Mouse (Mus musculus) thymus, postnatal 4 days (tissue): ENCODE measurements around the gene Crybg2.
A peak's percentile ranks its signal among the peaks of the same experiment; 100 is the strongest.

Experiments used
- DNase-seq: peaks from one replicate; pipeline ENCODE4 v3.0.0; 2021

Crybg2 gene

GRCm38 (mm10) chr4:134060135-134060865 is at the start of gene Crybg2:
Crybg2 (plus strand) TSS chr4:134060815.
- no peak for DNase-seq

GRCm38 (mm10) chr4:134011450-134012414 is 48.9 kb upstream of the Crybg2 start:
- DNase-seq, result no peak

GRCm38 (mm10) chr4:134012858-134013528 is 47.6 kb upstream of the Crybg2 start:
- DNase-seq, result peak; percentile 69

GRCm38 (mm10) chr4:134016208-134016607 is 44.4 kb upstream of the Crybg2 start:
- DNase-seq, result no peak

- DNase-seq, result no peak
Observed at GRCm38 (mm10) chr4:134016767-134017166, 43.8 kb upstream of the Crybg2 start.

- DNase-seq, result no peak
Observed at GRCm38 (mm10) chr4:134017201-134017865, 43.3 kb upstream of the Crybg2 start.

GRCm38 (mm10) chr4:134018038-134018778 is 42.4 kb upstream of the Crybg2 start:
- peak; percentile 35 for DNase-seq

- DNase-seq, result no peak
Observed at GRCm38 (mm10) chr4:134018779-134019145, 41.9 kb upstream of the Crybg2 start, which contains the start of gene Lin28a. Lin28a (minus strand) TSS chr4:134018841.

- DNase-seq, result no peak
Observed at GRCm38 (mm10) chr4:134019210-134019609, 41.4 kb upstream of the Crybg2 start.

GRCm38 (mm10) chr4:134019641-134020351 is 40.8 kb upstream of the Crybg2 start:
- DNase-seq, result no peak

- DNase-seq, result peak; percentile 77
Observed at GRCm38 (mm10) chr4:134020621-134021020, 40.0 kb upstream of the Crybg2 start.

- DNase-seq, result no peak
Observed at GRCm38 (mm10) chr4:134025802-134026201, 34.8 kb upstream of the Crybg2 start.

GRCm38 (mm10) chr4:134035953-134036352 is 24.7 kb upstream of the Crybg2 start:
- DNase-seq, result peak; percentile 93

GRCm38 (mm10) chr4:134041317-134042123 is 19.1 kb upstream of the Crybg2 start:
- DNase-seq, result peak; percentile 30

GRCm38 (mm10) chr4:134043041-134043440 is 17.6 kb upstream of the Crybg2 start:
- peak; percentile 50 for DNase-seq

GRCm38 (mm10) chr4:134047648-134048047 is 13.0 kb upstream of the Crybg2 start:
- DNase-seq, result no peak

- no peak for DNase-seq
Observed at GRCm38 (mm10) chr4:134051912-134052311, 8.7 kb upstream of the Crybg2 start.

- peak; percentile 54 for DNase-seq
Observed at GRCm38 (mm10) chr4:134052560-134052959, 8.1 kb upstream of the Crybg2 start.

GRCm38 (mm10) chr4:134053538-134053937 is 7.1 kb upstream of the Crybg2 start, which contains the start of gene Zfp683:
Zfp683 (plus strand) TSS chr4:134053838.
- DNase-seq, result no peak

GRCm38 (mm10) chr4:134058166-134058715 is 2.4 kb upstream of the Crybg2 start:
- peak; percentile 66 for DNase-seq
